Mouse (Mus musculus) thymus, adult 2 months (tissue): Measurements from ENCODE around the gene Sp6. TPM values are rescaled to one million over a fixed set of nuclear protein-coding genes. Genes with fewer than 3 reads are reported as not detected.

Experiments
- DNase-seq: peaks from one replicate; pipeline ENCODE4 v3.0.0; 2021
- H3K27ac ChIP-seq: fragments of 200-500 bp; 2 replicates; pipeline ENCODE4 v1.5.1; 2012; ENCODE audit warnings: low read length, control low read depth; ENCODE audit not compliant: control insufficient read depth, insufficient read depth
- H3K27me3 ChIP-seq: fragments of 200-500 bp; 2 replicates; pipeline ENCODE4 v1.6.1; 2012; ENCODE audit warnings: mild to moderate bottlenecking, low read length, moderate library complexity, mixed read lengths; ENCODE audit not compliant: control insufficient read depth, insufficient read depth
- H3K36me3 ChIP-seq: fragments of 200-500 bp; 2 replicates; pipeline ENCODE4 v1.6.1; 2012; ENCODE audit warnings: mild to moderate bottlenecking, low read length, moderate library complexity; ENCODE audit not compliant: control insufficient read depth, insufficient read depth
- H3K4me1 ChIP-seq: fragments of 200-500 bp; replicated peaks from 2 replicates; pipeline ENCODE4 v1.6.1; 2012; ENCODE audit warnings: low read length; ENCODE audit not compliant: control insufficient read depth, insufficient read depth
- H3K4me3 ChIP-seq: fragments of 200-500 bp; 2 replicates; pipeline ENCODE4 v1.5.1; 2012; ENCODE audit warnings: mild to moderate bottlenecking, low read length, control low read depth, moderate library complexity; ENCODE audit not compliant: control insufficient read depth, insufficient read depth
- CTCF ChIP-seq: fragments of 200-500 bp; IDR thresholded peaks from 2 replicates; pipeline ENCODE4 v1.5.1; 2012; ENCODE audit warnings: mild to moderate bottlenecking, control low read depth, low read length, moderate library complexity, borderline replicate concordance; ENCODE audit not compliant: control insufficient read depth, poor library complexity, insufficient read depth; ENCODE audit errors: extremely low read depth
- POLR2A ChIP-seq: fragments of 200-500 bp; IDR thresholded peaks from 2 replicates; pipeline ENCODE4 v1.6.1; 2012; ENCODE audit warnings: mild to moderate bottlenecking, low read length, control low read depth, moderate library complexity; ENCODE audit not compliant: control insufficient read depth, poor library complexity, insufficient read depth; ENCODE audit errors: extremely low read depth
- WGBS: fragments of 180-500 bp; shearing (Covaris S2); methylation state at CpG from one replicate; pipeline ENCODE4 v1.1.7; 2018; 5-methylcytosine and 5-hydroxymethylcytosine counted together
- polyA plus RNA-seq: library from polyadenylated mRNA; depleted of rRNA; stranded (reverse); fragments of >200 nt; gene quantifications from 2 replicates; pipeline ENCODE4 v1.2.3, GENCODE M21; 2012

Gene Sp6
- polyA plus RNA-seq, 1 experiment, result 5.6 TPM

DNA sequence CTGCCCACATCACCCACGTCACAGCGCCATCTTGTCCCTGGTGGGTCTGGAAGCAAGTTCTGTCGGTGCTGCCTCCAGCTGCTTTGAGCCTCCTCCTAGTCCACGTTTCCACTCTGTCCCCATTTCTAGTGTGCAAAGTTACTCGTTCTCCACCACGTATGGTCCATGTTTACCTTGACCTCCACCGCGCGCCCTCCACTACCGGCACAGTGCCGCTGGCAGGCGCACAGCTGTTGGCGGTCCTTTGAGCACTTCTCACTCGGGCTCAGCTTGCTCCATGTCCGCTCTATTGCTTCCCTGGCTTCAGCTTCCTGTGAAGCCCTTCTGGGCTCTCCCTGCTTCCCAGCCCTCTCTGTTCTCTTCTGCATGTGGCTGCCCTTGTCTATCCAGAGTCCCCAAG, 31.7 kb upstream of the Sp6 start:
- no peak for TF ChIP-seq CTCF
- no peak for TF ChIP-seq POLR2A
- DNase-seq, result no peak
- no peaks in the 10 kb centered on the region for H3K36me3 ChIP-seq
- H3K4me3 ChIP-seq, result no peak overlapping the region
- no peak overlapping the region for H3K27ac ChIP-seq
- WGBS, result 89% methylated on average over 15 of the region's 15 CpGs
- H3K4me1 ChIP-seq, result peaks cover 31% of the 10 kb centered on the region
- H3K27me3 ChIP-seq, result no peaks in the 10 kb centered on the region

DNA sequence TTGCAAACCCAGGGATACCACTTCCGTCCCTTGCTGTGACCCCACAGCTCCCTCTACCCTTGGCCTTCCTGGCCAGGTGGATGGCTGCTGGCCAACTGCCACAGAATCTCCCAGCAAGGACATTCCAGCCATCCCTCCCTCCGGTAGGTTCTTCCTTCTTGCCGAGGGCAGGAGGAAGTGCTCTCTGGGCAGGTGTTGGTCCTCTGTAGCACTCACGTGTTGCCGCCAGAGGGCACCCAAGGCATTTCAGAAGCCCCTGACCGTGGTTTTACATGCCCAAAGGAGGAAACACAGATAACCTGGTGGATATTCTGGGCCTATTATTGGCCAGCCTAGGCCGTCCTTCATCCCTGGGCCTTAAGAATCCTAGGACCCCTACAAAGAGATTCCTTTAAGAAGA, 30.8 kb upstream of the Sp6 start:
- TF ChIP-seq CTCF (peak; percentile 81), POLR2A (no peak)
- H3K27me3 ChIP-seq, result no peaks in the 10 kb centered on the region
- H3K36me3 ChIP-seq, result no peaks in the 10 kb centered on the region
- no peak overlapping the region for H3K4me3 ChIP-seq
- WGBS, result 4% methylated on average over 7 of the region's 7 CpGs
- no peak overlapping the region for H3K27ac ChIP-seq
- H3K4me1 ChIP-seq, result peaks cover 40% of the 10 kb centered on the region
- peak; percentile 87 for DNase-seq

DNA sequence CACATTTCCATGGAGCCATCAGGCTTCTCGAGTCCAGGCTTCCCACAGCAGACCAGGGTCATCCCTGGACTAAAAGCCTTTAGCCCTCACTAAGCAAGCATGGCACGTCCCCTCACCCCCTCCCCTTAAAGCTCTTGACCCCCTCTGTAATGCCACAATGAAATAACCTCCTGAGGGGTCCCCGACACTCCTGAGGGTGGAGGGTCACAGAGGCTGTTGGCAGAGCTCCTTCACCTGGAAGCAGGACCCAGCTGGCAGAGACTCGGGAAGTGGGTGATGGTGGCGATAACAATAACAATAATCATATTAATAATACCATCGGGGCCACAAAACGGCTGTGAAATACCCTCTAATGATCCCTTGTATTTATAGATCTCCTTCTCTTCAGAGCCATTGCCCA, 30.3 kb upstream of the Sp6 start, which contains the start of gene Sp2:
Gene Sp2 (minus strand): TSS at position 101 of the 400 bp plus-strand sequence.
- Histone ChIP-seq H3K36me3 (no peaks in the 10 kb centered on the region), H3K27ac (no peak within 1 kb of the TSS), H3K4me3 (no peak within 1 kb of the TSS), H3K4me1 (peaks cover 43% of the 10 kb centered on the region), H3K27me3 (no peaks in the 10 kb centered on the region)
- TF ChIP-seq POLR2A, result no peak
- TF ChIP-seq CTCF, result no peak
- 86% methylated on average over 7 of the region's 7 CpGs for WGBS
- DNase-seq, result no peak

DNA sequence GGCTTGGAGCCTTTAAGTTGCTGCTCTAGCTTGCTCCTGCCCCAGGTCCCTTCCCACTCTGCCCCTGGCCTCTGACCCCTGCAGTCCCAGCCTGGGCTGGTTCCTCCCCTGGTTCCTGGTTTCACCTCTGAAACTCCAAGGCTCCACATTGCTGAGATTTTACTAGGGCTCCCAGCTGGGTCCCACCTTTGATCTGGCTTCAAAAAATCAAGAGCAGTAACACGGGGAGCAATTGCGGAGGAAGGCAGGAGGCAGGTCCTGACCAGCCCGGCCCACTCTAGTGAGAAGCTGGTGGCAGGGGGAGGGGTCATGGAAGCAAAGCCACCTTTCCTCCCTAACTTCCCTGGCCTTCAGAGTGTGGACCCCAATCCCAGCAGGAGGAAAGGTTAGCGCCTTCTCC, 28.3 kb upstream of the Sp6 start:
- no peak for DNase-seq
- H3K4me1 ChIP-seq, result peaks cover 42% of the 10 kb centered on the region
- H3K27ac ChIP-seq, result no peak overlapping the region
- no peaks in the 10 kb centered on the region for H3K36me3 ChIP-seq
- no peak overlapping the region for H3K4me3 ChIP-seq
- 72% methylated on average over 4 of the region's 4 CpGs for WGBS
- no peaks in the 10 kb centered on the region for H3K27me3 ChIP-seq
- no peak for TF ChIP-seq CTCF
- no peak for TF ChIP-seq POLR2A

DNA sequence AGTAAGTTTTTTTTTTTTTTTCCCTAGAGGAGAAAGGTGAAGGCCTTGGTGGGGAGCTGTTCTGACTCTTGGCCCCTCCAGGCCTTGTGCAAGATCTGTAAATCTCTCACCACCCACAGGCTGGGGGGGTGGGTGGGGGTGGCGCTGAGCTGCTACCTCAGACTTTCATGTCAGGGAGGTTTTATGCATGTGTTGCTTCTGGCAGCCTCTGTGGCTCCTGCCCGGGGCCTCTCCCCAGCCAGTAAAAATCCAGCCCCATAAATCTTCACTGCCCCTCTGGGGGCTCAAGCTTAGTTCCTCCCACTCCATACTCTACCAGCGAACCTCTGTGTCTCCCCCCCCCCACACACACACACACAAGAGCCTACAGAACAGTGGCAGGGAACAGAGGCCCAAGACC, 26.7 kb upstream of the Sp6 start:
- DNase-seq, result no peak
- 38% methylated on average over 3 of the region's 3 CpGs for WGBS
- TF ChIP-seq POLR2A (no peak), CTCF (no peak)
- Histone ChIP-seq H3K27me3 (no peaks in the 10 kb centered on the region), H3K27ac (peak overlapping the region; percentile 71), H3K36me3 (no peaks in the 10 kb centered on the region), H3K4me3 (no peak overlapping the region), H3K4me1 (peaks cover 46% of the 10 kb centered on the region)

DNA sequence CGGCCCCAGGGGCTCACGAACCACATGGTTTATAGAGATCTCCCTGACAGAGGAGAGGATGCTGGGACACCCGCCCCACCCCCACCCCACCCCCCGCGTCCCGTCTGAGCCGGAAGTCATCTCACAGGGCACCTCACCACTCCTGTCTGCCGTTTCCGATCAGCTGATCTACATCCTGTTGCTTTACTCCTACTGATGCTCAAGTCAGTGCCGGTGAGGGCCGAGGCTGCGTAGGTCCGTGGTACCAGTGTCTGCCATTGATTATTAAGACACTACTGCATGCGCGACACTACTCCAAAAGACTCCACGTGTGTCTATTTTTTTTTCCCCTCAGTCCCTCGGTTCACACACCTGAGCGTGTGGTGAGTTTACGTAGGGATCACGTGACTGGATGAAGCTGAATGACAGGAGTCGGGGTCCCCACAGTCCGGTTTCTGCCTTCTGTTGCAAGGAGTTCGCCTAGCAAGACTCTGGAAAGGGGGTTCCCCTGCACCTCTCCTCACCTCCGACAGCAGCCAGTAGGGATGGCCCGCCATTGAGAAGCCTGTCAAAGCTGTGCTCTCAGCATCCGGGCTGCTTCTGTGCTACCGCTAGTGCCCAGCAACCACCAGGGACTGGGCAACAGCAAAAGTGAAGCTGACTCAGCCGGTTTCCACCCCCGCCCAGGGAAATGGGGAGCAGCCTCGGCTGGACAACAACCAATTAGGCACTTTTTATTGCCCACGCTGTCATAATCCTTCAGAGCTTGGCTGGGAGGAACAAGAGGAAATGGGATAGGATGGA, 25.1 kb upstream of the Sp6 start:
- TF ChIP-seq POLR2A (peak; percentile 79; the same call in 1 of the 2 replicates), CTCF (no peak)
- peak; percentile 64 for DNase-seq
- no peaks in the 10 kb centered on the region for H3K27me3 ChIP-seq
- WGBS, result 6% methylated on average over 31 of the region's 31 CpGs
- peak overlapping the region; percentile 42 for H3K4me3 ChIP-seq
- peak overlapping the region; percentile 91 for H3K27ac ChIP-seq
- H3K4me1 ChIP-seq, result peaks cover 52% of the 10 kb centered on the region
- no peaks in the 10 kb centered on the region for H3K36me3 ChIP-seq

DNA sequence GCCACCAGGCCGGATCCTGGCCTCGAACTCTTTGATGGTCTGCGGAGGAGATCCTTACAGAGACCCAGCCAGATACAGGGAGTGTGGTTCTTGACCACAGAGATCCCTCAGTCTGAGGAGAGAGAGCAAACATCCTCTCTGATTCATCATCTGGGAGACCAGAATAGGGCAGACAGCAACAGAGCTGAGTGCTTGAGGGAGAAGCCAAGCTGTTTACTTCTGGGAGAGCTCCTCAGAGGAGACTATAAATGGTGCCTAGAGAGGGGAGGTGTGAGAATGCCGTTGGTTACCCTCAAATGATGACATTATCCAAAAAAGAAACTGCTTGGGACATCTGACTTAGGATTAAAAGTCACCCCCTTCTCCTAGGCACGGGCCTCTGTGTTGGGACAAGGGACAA, 21.7 kb upstream of the Sp6 start:
- whole genome bisulfite sequencing, result 76% methylated on average over 5 of the region's 5 CpGs
- Histone ChIP-seq H3K4me3 (no peak overlapping the region), H3K27me3 (no peaks in the 10 kb centered on the region), H3K27ac (no peak overlapping the region), H3K36me3 (no peaks in the 10 kb centered on the region), H3K4me1 (peaks cover 59% of the 10 kb centered on the region)
- no peak for DNase-seq
- TF ChIP-seq POLR2A (no peak), CTCF (no peak)
